Mouse (Mus musculus): ENCODE data around the gene Gpa33. TPM values are rescaled to one million over a fixed set of nuclear protein-coding genes. Genes with fewer than 3 reads are reported as not detected.
"Not testable (repeated sequence)": the region's sequence is repeated elsewhere in the genome, so short reads cannot be mapped to it uniquely, and the experiment has no call there.

The Gpa33 gene
- total and polyA plus RNA-seq, 2 experiments from 2014 or later = 0.07 to 0.65 TPM

DNA sequence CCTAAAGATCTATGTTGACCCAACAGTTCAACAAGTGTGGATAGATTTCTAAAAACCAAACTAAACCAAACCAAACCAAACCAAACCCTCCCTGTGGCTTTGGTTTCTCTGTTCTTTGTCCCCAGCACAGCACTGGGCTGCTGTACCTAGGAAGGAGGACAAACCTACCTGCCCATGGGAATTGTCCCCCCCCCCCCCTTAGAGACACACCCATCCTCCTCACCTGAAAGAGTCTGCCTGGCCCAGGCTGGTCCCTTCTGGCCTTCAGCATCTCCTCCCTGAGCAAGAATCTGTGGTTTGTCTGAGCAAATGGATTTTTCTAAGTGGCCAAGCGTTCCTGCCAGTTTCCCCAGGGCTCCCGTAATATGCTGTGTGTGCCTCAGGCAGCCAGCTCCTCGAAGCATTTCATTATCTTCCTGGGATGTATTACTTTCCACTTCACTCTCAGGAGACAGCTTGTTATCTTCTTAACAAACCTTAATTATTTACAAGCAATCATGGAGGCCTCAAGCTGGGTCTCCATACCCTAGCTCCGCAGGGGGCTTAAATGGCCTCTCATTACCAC lies 9.7 kb downstream of the Gpa33 start:
- DNase-seq (ENCODE audit: low spot score) = no peak
- H3K9ac ChIP-seq (replicated peaks; ENCODE audit: low read depth, low read length) = no peak overlapping the region
- no peaks in the 10 kb centered on the region for H3K9me3 ChIP-seq (replicated peaks; ENCODE audit: control insufficient read depth, low read length)
- no peak overlapping the region for H3K27ac ChIP-seq (ENCODE audit: low read depth)
- TF ChIP-seq CTCF (IDR thresholded peaks at IDR 0.05; ENCODE audit: low read depth) (no peak), EP300 (IDR thresholded peaks at IDR 0.05; ENCODE audit: low read depth) (no peak)
- H3K4me2 ChIP-seq (ENCODE audit: low read depth, low read length) = no peak overlapping the region
- peaks cover 7% of the 10 kb centered on the region for H3K4me1 ChIP-seq (ENCODE audit: control insufficient read depth, insufficient read depth)
- H3K4me3 ChIP-seq (ENCODE audit: low read depth, low read length) = no peak overlapping the region
- no peak for ATAC-seq (ENCODE audit: insufficient read depth, low read depth)
- no peaks in the 10 kb centered on the region for H3K36me3 ChIP-seq (replicated peaks; ENCODE audit: control insufficient read depth, insufficient read depth, low read length)
- no peaks in the 10 kb centered on the region for H3K27me3 ChIP-seq (ENCODE audit: control insufficient read depth, insufficient read depth, low read length)
- WGBS = 79% methylated on average over 4 of the region's 4 CpGs

DNA sequence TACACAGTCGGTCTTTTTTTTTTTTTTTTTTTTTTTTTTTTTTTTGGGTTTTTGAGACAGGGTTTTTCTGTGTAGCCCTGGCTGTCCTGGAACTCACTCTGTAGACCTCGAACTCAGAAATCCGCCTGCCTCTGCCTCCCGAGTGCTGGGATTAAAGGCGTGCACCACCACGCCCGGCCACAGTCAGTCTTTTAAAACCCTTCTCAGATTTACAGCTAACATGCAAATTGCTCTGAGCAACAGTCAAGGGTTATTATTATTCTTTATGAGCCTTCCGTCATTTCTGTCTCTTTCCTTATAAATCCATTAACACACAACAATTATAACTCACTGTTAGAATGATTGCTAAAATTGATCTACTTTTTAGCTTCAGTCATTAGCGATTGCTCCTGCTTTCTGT lies 11.8 kb downstream of the Gpa33 start:
- H3K4me2 ChIP-seq (ENCODE audit: low read depth, low read length); H3K4me1 ChIP-seq (ENCODE audit: control insufficient read depth, insufficient read depth); H3K9ac ChIP-seq (replicated peaks; ENCODE audit: low read depth, low read length); H3K27ac ChIP-seq (ENCODE audit: low read depth); H3K9me3 ChIP-seq (replicated peaks; ENCODE audit: control insufficient read depth, low read length); H3K27me3 ChIP-seq (ENCODE audit: control insufficient read depth, insufficient read depth, low read length); H3K4me3 ChIP-seq (ENCODE audit: low read depth, low read length); H3K36me3 ChIP-seq (replicated peaks; ENCODE audit: control insufficient read depth, insufficient read depth, low read length); ATAC-seq (ENCODE audit: insufficient read depth, low read depth): not testable (repeated sequence)
- 88% methylated on average over 9 of the region's 9 CpGs for WGBS
- peak; percentile 2 for DNase-seq (ENCODE audit: low spot score)

DNA sequence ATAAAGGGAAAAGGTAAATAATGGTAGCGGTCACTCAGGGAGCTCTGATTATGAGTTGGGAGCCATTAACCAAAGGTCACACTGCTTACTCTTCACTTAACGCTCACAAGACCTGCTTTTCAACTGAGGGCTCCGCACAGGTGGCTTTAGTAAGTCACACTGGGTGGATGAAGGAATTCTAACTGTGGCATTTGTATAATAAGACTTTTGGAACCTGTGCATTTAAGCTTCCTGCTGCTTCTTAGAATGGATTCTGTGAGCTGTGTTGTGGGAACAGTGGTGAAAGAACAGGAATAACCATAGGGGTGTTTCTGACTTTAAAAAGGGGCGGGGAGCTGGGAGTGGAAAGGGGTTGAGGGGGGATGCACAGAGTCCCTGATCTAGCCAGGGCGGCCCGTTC lies 12.3 kb downstream of the Gpa33 start:
- no peak overlapping the region for H3K27ac ChIP-seq (ENCODE audit: low read depth)

DNA sequence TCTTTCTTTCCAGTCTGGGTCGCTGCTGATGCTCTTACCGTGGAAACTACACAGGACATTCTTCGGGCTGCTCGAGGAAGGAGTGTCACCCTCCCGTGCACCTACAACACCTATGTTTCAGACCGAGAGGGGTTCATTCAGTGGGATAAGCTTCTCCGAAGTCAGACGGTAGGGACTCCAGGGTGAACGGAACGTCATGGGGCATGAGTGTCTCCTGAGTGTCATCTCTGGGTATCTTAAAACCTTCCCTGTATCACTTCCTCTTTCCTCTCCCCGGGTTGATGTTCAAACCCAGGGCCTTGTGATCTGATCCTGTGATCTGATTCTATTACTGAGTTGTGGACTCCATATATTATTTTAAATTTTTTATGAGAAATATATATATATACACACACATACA lies 16.6 kb downstream of the Gpa33 start:
- WGBS = 68% methylated on average over 11 of the region's 11 CpGs
- no peaks in the 10 kb centered on the region for H3K9me3 ChIP-seq (replicated peaks; ENCODE audit: control insufficient read depth, low read length)

More for the DNA sequence above, 12.3 kb downstream of the Gpa33 start:
- no peak for TF ChIP-seq CTCF (IDR thresholded peaks at IDR 0.05; ENCODE audit: low read depth)
- no peak for TF ChIP-seq EP300 (IDR thresholded peaks at IDR 0.05; ENCODE audit: low read depth)
- no peak overlapping the region for H3K4me2 ChIP-seq (ENCODE audit: low read depth, low read length)
- H3K27me3 ChIP-seq (ENCODE audit: control insufficient read depth, insufficient read depth, low read length) = no peaks in the 10 kb centered on the region
- H3K9me3 ChIP-seq (replicated peaks; ENCODE audit: control insufficient read depth, low read length) = no peaks in the 10 kb centered on the region
- no peaks in the 10 kb centered on the region for H3K36me3 ChIP-seq (replicated peaks; ENCODE audit: control insufficient read depth, insufficient read depth, low read length)
- ATAC-seq (ENCODE audit: insufficient read depth, low read depth) (no peak), DNase-seq (ENCODE audit: low spot score) (no peak)
- H3K9ac ChIP-seq (replicated peaks; ENCODE audit: low read depth, low read length) = no peak overlapping the region
- H3K4me1 ChIP-seq (ENCODE audit: control insufficient read depth, insufficient read depth) = peaks cover 7% of the 10 kb centered on the region
- 78% methylated on average over 6 of the region's 6 CpGs for WGBS
- H3K4me3 ChIP-seq (ENCODE audit: low read depth, low read length) = no peak overlapping the region

DNA sequence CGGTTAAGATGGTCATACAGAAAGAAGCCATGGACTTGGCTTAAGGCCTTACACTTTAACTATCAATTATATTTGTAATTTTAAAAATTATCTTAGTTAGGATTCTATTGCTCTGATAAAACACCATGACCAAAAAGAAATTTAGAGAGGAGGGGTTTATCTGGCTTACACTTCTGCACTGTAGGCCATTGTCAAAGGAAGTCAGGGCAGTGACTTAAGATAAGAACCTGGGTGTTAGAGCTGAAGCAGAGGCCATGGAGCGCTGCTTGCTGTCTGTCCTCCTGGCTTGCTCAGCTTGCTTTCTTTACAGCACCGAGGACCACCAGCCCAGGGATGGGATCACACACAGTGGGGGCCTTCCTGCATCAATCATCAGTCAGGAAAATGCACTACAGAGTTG lies 17.6 kb downstream of the Gpa33 start:
- no peak overlapping the region for H3K9ac ChIP-seq (replicated peaks; ENCODE audit: low read depth, low read length)
- H3K36me3 ChIP-seq (replicated peaks; ENCODE audit: control insufficient read depth, insufficient read depth, low read length) = no peaks in the 10 kb centered on the region
- H3K27ac ChIP-seq (ENCODE audit: low read depth) = no peak overlapping the region
- ATAC-seq (ENCODE audit: insufficient read depth, low read depth) (no peak), DNase-seq (ENCODE audit: low spot score) (no peak)
- WGBS = 50% methylated on average over 3 of the region's 3 CpGs
- H3K27me3 ChIP-seq (ENCODE audit: control insufficient read depth, insufficient read depth, low read length) = no peaks in the 10 kb centered on the region
- no peaks in the 10 kb centered on the region for H3K4me1 ChIP-seq (ENCODE audit: control insufficient read depth, insufficient read depth)
- no peak overlapping the region for H3K4me3 ChIP-seq (ENCODE audit: low read depth, low read length)
- no peak overlapping the region for H3K4me2 ChIP-seq (ENCODE audit: low read depth, low read length)
- TF ChIP-seq CTCF (IDR thresholded peaks at IDR 0.05; ENCODE audit: low read depth) (no peak), EP300 (IDR thresholded peaks at IDR 0.05; ENCODE audit: low read depth) (no peak)
- no peaks in the 10 kb centered on the region for H3K9me3 ChIP-seq (replicated peaks; ENCODE audit: control insufficient read depth, low read length)

More for the DNA sequence above, 16.6 kb downstream of the Gpa33 start:
- Histone ChIP-seq H3K4me2 (ENCODE audit: low read depth, low read length) (no peak overlapping the region), H3K4me3 (ENCODE audit: low read depth, low read length) (no peak overlapping the region), H3K9ac (replicated peaks; ENCODE audit: low read depth, low read length) (no peak overlapping the region), H3K27ac (ENCODE audit: low read depth) (no peak overlapping the region), H3K36me3 (replicated peaks; ENCODE audit: control insufficient read depth, insufficient read depth, low read length) (no peaks in the 10 kb centered on the region), H3K27me3 (ENCODE audit: control insufficient read depth, insufficient read depth, low read length) (no peaks in the 10 kb centered on the region), H3K4me1 (ENCODE audit: control insufficient read depth, insufficient read depth) (no peaks in the 10 kb centered on the region)
- TF ChIP-seq CTCF (IDR thresholded peaks at IDR 0.05; ENCODE audit: low read depth) = no peak
- no peak for TF ChIP-seq EP300 (IDR thresholded peaks at IDR 0.05; ENCODE audit: low read depth)
- no peak for DNase-seq (ENCODE audit: low spot score)
- ATAC-seq (ENCODE audit: insufficient read depth, low read depth) = no peak

DNA sequence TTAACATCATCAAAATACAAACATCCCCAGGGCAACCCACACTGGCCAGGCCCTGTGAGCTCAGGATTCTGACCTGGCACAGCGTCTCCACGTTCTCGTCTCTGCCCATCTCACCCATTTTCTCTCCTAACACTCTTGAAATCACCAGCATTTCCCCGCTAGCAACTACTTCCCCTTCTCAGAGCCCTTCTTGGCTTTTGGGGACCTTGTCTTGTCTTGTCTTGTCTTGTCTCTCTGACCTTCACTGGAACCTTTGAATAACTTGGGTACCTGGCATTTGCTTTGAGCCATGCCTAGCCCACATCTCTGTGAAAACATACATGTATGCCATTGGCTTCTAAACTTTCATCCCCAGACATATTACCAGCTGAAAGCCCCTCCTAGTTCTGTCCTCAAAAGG lies 19.4 kb downstream of the Gpa33 start:
- 83% methylated on average over 4 of the region's 4 CpGs for WGBS
- no peak for TF ChIP-seq EP300 (IDR thresholded peaks at IDR 0.05; ENCODE audit: low read depth)
- TF ChIP-seq CTCF (IDR thresholded peaks at IDR 0.05; ENCODE audit: low read depth) = no peak
- DNase-seq (ENCODE audit: low spot score) = no peak

More for the DNA sequence above, 19.4 kb downstream of the Gpa33 start:
- H3K27me3 ChIP-seq (ENCODE audit: control insufficient read depth, insufficient read depth, low read length) = peaks cover 2% of the 10 kb centered on the region; the same call in 1 of the 2 replicates
- no peaks in the 10 kb centered on the region for H3K9me3 ChIP-seq (replicated peaks; ENCODE audit: control insufficient read depth, low read length)
- no peak overlapping the region for H3K4me3 ChIP-seq (ENCODE audit: low read depth, low read length)
- no peaks in the 10 kb centered on the region for H3K4me1 ChIP-seq (ENCODE audit: control insufficient read depth, insufficient read depth)
- H3K4me2 ChIP-seq (ENCODE audit: low read depth, low read length) = no peak overlapping the region
- H3K27ac ChIP-seq (ENCODE audit: low read depth) = no peak overlapping the region
- H3K36me3 ChIP-seq (replicated peaks; ENCODE audit: control insufficient read depth, insufficient read depth, low read length) = no peaks in the 10 kb centered on the region
- no peak overlapping the region for H3K9ac ChIP-seq (replicated peaks; ENCODE audit: low read depth, low read length)
- no peak for ATAC-seq (ENCODE audit: insufficient read depth, low read depth)
